Mouse (Mus musculus): ENCODE results near the gene Chd9.
A peak's percentile ranks its signal among the peaks of the same experiment; 100 is the strongest.

Gene Chd9

GRCm38 (mm10) chr8:90979295-90979694 is 151.1 kb downstream of the Chd9 start:
- DNase-seq = no peak

- DNase-seq = no peak
Measured at GRCm38 (mm10) chr8:90982087-90982486, 153.9 kb downstream of the Chd9 start.

GRCm38 (mm10) chr8:91019726-91020125 is 191.6 kb downstream of the Chd9 start:
- no peak for DNase-seq

GRCm38 (mm10) chr8:91034417-91034816 is 206.3 kb downstream of the Chd9 start:
- no peak for DNase-seq

GRCm38 (mm10) chr8:91036905-91037304 is 208.8 kb downstream of the Chd9 start:
- no peak for DNase-seq

GRCm38 (mm10) chr8:91038637-91039036 is 210.5 kb downstream of the Chd9 start:
- DNase-seq = no peak

- DNase-seq = no peak
Measured at GRCm38 (mm10) chr8:91046370-91046769, 218.2 kb downstream of the Chd9 start.

- peak; percentile 76 for DNase-seq
Measured at GRCm38 (mm10) chr8:91051037-91051436, 222.9 kb downstream of the Chd9 start.

- DNase-seq = no peak
Measured at GRCm38 (mm10) chr8:91054418-91054817, 226.3 kb downstream of the Chd9 start.

- DNase-seq = no peak
Measured at GRCm38 (mm10) chr8:91056848-91057247, 228.7 kb downstream of the Chd9 start.

- peak; percentile 18 for DNase-seq
Measured at GRCm38 (mm10) chr8:91059086-91059578, 231.0 kb downstream of the Chd9 start.

- no peak for DNase-seq
Measured at GRCm38 (mm10) chr8:91059884-91060510, 231.8 kb downstream of the Chd9 start.

GRCm38 (mm10) chr8:91060555-91061471 is 232.7 kb downstream of the Chd9 start:
- no peak for DNase-seq

- DNase-seq = no peak
Measured at GRCm38 (mm10) chr8:91065179-91065578, 237.0 kb downstream of the Chd9 start.

GRCm38 (mm10) chr8:91069407-91069806 is 241.3 kb downstream of the Chd9 start:
- DNase-seq = no peak

- DNase-seq = peak; percentile 95
Measured at GRCm38 (mm10) chr8:91069834-91070233, 241.7 kb downstream of the Chd9 start, which contains the start of gene Rbl2. Gene Rbl2, plus strand, starts transcription at chr8:91070057.

- peak; percentile 86 for DNase-seq
Measured at GRCm38 (mm10) chr8:91070275-91070859, 242.2 kb downstream of the Chd9 start.

- no peak for DNase-seq
Measured at GRCm38 (mm10) chr8:91077077-91077867, 249.1 kb downstream of the Chd9 start.

- DNase-seq = no peak
Measured at GRCm38 (mm10) chr8:91079678-91080077, 251.5 kb downstream of the Chd9 start.

- DNase-seq = no peak
Measured at GRCm38 (mm10) chr8:91081911-91082310, 253.8 kb downstream of the Chd9 start.

GRCm38 (mm10) chr8:91082428-91082827 is 254.3 kb downstream of the Chd9 start:
- no peak for DNase-seq

GRCm38 (mm10) chr8:91088452-91088851 is 260.3 kb downstream of the Chd9 start:
- DNase-seq = no peak

GRCm38 (mm10) chr8:91089601-91090000 is 261.4 kb downstream of the Chd9 start:
- no peak for DNase-seq

Measured in layer of hippocampus, adult 9-11 months (tissue).